Mouse (Mus musculus): ENCODE results near the gene Ttc25. TPM values are rescaled to one million over a fixed set of nuclear protein-coding genes. Genes with fewer than 3 reads are reported as not detected.

Gene Ttc25
- total RNA-seq, 2 experiments from 2014 or later, result 0.40 to 0.51 TPM

DNA sequence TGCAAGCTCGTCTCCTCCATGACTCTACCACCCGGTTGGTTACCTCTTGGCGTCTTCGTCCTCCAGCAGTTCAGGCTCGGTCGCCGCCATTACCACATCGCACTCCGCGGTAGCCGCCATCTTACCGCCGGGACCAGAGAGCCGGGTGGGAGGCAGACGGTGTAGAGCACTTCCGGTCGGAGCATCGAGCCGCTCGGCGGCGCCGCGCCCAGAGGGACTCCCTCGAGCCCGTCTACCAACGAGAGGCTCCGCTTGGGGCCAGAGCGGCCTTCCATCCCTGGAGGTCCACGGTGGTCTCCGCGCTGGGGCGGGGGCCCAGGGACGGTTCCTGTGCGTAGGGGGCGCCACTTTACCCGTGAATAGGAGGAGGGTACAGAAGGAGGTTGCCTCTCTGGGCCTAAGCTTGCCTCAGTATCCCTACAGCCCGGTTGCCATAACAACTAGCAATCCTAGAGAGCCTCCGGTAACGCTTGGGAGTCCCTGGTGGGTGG lies 74.1 kb downstream of the Ttc25 start:
- peak; percentile 97 for DNase-seq (ENCODE audit: low spot score in 2 of 2)
- intact Hi-C loops (cut with DNase I), result loop anchor here (5.0 kb wide), 1 partner anchor 42 kb away; no protein-coding TSS in a partner anchor

DNA sequence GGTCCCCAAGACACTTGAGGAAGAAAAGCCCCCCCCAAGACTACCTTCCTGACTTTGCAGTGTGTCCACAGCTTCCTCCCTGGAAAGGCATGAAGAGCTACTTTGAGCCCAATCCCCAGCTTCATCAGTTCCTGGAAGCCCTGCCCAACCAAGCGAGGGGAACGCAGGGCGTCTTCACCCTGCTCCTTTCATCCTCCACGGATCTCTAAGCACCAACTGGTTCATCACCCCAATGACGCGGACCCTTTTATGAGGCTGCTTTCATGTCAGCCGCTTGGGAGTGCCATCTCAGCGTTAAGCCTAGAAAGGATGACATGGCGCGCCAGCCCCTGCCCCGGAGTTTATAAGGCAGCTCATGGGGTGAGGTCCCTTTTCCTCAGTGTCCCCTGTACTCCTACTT lies 74.6 kb downstream of the Ttc25 start, which contains the start of gene Dnajc7:
Gene Dnajc7, minus strand, starts transcription at position 187 of the 400 bp plus-strand sequence.
- DNase-seq (ENCODE audit: low spot score in 2 of 2), result no peak
- intact Hi-C loops (cut with DNase I), result loop anchor here (5.0 kb wide), 1 partner anchor 43 kb away; no protein-coding TSS in a partner anchor

Other genes with a start within 250 kb of the Ttc25 start
- gene Eif1, start 225.7 kb upstream of the Ttc25 start, total RNA-seq (2021), result 100 to 1,000 TPM; 803 to 821 TPM
- not detected for gene Gast, start 211.2 kb upstream of the Ttc25 start, total RNA-seq (2021)
- 100 to 1,000 TPM in 1 of 2 experiments, 10 to 100 TPM in 1; 94.6 to 151 TPM for gene Hap1, start 189.5 kb upstream of the Ttc25 start, total RNA-seq (2021)
- gene Jup, start 147.8 kb upstream of the Ttc25 start, total RNA-seq (2021), result 10 to 100 TPM; 38.1 to 49.8 TPM
- gene P3h4, start 130.8 kb upstream of the Ttc25 start, total RNA-seq (2021), result 1 to 10 TPM; 5.7 to 5.8 TPM
- gene Fkbp10, start 129.9 kb upstream of the Ttc25 start, total RNA-seq (2021), result 10 to 100 TPM; 10.0 to 12.2 TPM
- gene Nt5c3b, start 103.8 kb upstream of the Ttc25 start, total RNA-seq (2021), result 10 to 100 TPM; 62.9 to 63.1 TPM
- 1 to 10 TPM; 1.4 to 2.2 TPM for gene Klhl10, start 103.7 kb upstream of the Ttc25 start, total RNA-seq (2021)
- gene Klhl11, start 72.9 kb upstream of the Ttc25 start, total RNA-seq (2021), result 10 to 100 TPM; 81.8 to 82.1 TPM
- 100 to 1,000 TPM; 116 to 121 TPM for gene Acly, start 17.6 kb upstream of the Ttc25 start, total RNA-seq (2021)
- gene Cnp, start 29.3 kb downstream of the Ttc25 start, total RNA-seq (2021), result 100 to 1,000 TPM; 158 to 245 TPM
- gene Nkiras2, start 73.6 kb downstream of the Ttc25 start, total RNA-seq (2021), result 10 to 100 TPM; 23.9 to 25.4 TPM
- 100 to 1,000 TPM; 239 to 244 TPM for gene Dnajc7, start 74.6 kb downstream of the Ttc25 start, total RNA-seq (2021)
- under 1 TPM; 0.19 to 0.33 TPM for gene Zfp385c, start 146.8 kb downstream of the Ttc25 start, total RNA-seq (2021)
- 1 to 10 TPM; 1.9 to 2.0 TPM for gene Dhx58, start 158.7 kb downstream of the Ttc25 start, total RNA-seq (2021)
- gene Kat2a, start 166.9 kb downstream of the Ttc25 start, total RNA-seq (2021), result 10 to 100 TPM; 63.2 to 64.1 TPM
- not detected for gene Hspb9, start 168.2 kb downstream of the Ttc25 start, total RNA-seq (2021)
- 100 to 1,000 TPM; 159 to 161 TPM for gene Rab5c, start 192.6 kb downstream of the Ttc25 start, total RNA-seq (2021)
- 10 to 100 TPM; 10.1 to 13.7 TPM for gene Kcnh4, start 214.3 kb downstream of the Ttc25 start, total RNA-seq (2021)
- gene Hcrt, start 217.3 kb downstream of the Ttc25 start, total RNA-seq (2021), result not detected
- gene Ghdc, start 225.3 kb downstream of the Ttc25 start, total RNA-seq (2021), result 1 to 10 TPM; 5.3 to 6.5 TPM